Mouse (Mus musculus) liver, embryonic 13.5 days (tissue): ENCODE data around the gene Wbp2. TPM values are rescaled to one million over a fixed set of nuclear protein-coding genes. Genes with fewer than 3 reads are reported as not detected.

Experiments used
- polyA plus RNA-seq: library from polyadenylated mRNA; unstranded; fragments of >200 nt; fragmentation: Nextera tagmentation; extraction: Ambion mirVana; gene quantifications from 2 replicates; pipeline ENCODE4 v1.2.1, GENCODE M21; 2015

Wbp2 gene
- polyA plus RNA-seq, 1 experiment from 2014 or later: 58.9 TPM

Other genes with a start within 250 kb of the Wbp2 start
- gene Myo15b, start 228.6 kb downstream of the Wbp2 start, polyA plus RNA-seq: 0.36 and 0.46 TPM in 2 replicates
- gene Smim5, start 187.0 kb downstream of the Wbp2 start, polyA plus RNA-seq: 39.0 and 42.3 TPM in 2 replicates
- 3.0 and 3.2 TPM in 2 replicates for gene Smim6, start 175.0 kb downstream of the Wbp2 start, polyA plus RNA-seq
- 23.4 and 35.2 TPM in 2 replicates for gene Sap30bp, start 153.7 kb downstream of the Wbp2 start, polyA plus RNA-seq
- gene Recql5, start 153.5 kb downstream of the Wbp2 start, polyA plus RNA-seq: 9.9 and 10.2 TPM in 2 replicates
- 0.23 and 0.25 TPM in 2 replicates for gene Itgb4, start 112.3 kb downstream of the Wbp2 start, polyA plus RNA-seq
- gene Galk1, start 74.3 kb downstream of the Wbp2 start, polyA plus RNA-seq: 164 and 165 TPM in 2 replicates
- 785 and 880 TPM in 2 replicates for gene H3f3b, start 59.0 kb downstream of the Wbp2 start, polyA plus RNA-seq
- 9.8 and 10.7 TPM in 2 replicates for gene Unk, start 56.7 kb downstream of the Wbp2 start, polyA plus RNA-seq
- gene Unc13d, start 9.0 kb downstream of the Wbp2 start, polyA plus RNA-seq: 31.6 and 32.7 TPM in 2 replicates
- gene Trim47, start 40.2 kb upstream of the Wbp2 start, polyA plus RNA-seq: 3.7 and 4.0 TPM in 2 replicates
- gene Trim65, start 44.1 kb upstream of the Wbp2 start, polyA plus RNA-seq: 1.1 and 1.4 TPM in 2 replicates
- gene Mrpl38, start 51.9 kb upstream of the Wbp2 start, polyA plus RNA-seq: 66.6 and 70.9 TPM in 2 replicates
- gene Fbf1, start 81.2 kb upstream of the Wbp2 start, polyA plus RNA-seq: 7.0 and 9.0 TPM in 2 replicates
- gene Ten1, start 111.9 kb upstream of the Wbp2 start, polyA plus RNA-seq: 35.2 and 38.4 TPM in 2 replicates
- 14.5 and 18.1 TPM in 2 replicates for gene Acox1, start 112.0 kb upstream of the Wbp2 start, polyA plus RNA-seq
- 0.10 TPM in 2 replicates for gene Evpl, start 151.1 kb upstream of the Wbp2 start, polyA plus RNA-seq
- gene Srp68, start 187.2 kb upstream of the Wbp2 start, polyA plus RNA-seq: 47.6 and 51.6 TPM in 2 replicates
- gene Galr2, start 193.9 kb upstream of the Wbp2 start, polyA plus RNA-seq: 0.07 TPM in 1 of 2 replicates, not detected in the other
- gene Exoc7, start 220.2 kb upstream of the Wbp2 start, polyA plus RNA-seq: 21.3 and 25.1 TPM in 2 replicates
- 1.1 and 1.2 TPM in 2 replicates for gene Foxj1, start 248.4 kb upstream of the Wbp2 start, polyA plus RNA-seq